Mouse (Mus musculus): ENCODE data around the gene Gm1979. TPM values are rescaled to one million over a fixed set of nuclear protein-coding genes. Genes with fewer than 3 reads are reported as not detected.

Gm1979 gene
- polyA plus RNA-seq, 1 experiment from 2014 or later: not detected

Other genes starting within 250 kb of the Gm1979 start
- gene Actr3b, start 244.8 kb downstream of the Gm1979 start, polyA plus RNA-seq (2015; fragmentation: Nextera tagmentation; extraction: Ambion mirVana): 3.3 and 4.2 TPM in 2 replicates
- 0.19 TPM in 1 of 2 replicates, not detected in the other for gene Gm21663, start 62.4 kb downstream of the Gm1979 start, polyA plus RNA-seq (2015; fragmentation: Nextera tagmentation; extraction: Ambion mirVana)
- gene Gm21671, start 50.4 kb downstream of the Gm1979 start, polyA plus RNA-seq (2015; fragmentation: Nextera tagmentation; extraction: Ambion mirVana): 0.10 TPM in 1 of 2 replicates, not detected in the other
- 0.14 TPM in 1 of 2 replicates, not detected in the other for gene Gm21680, start 32.1 kb downstream of the Gm1979 start, polyA plus RNA-seq (2015; fragmentation: Nextera tagmentation; extraction: Ambion mirVana)
- 0.12 TPM in 1 of 2 replicates, not detected in the other for gene Gm21698, start 16.1 kb downstream of the Gm1979 start, polyA plus RNA-seq (2015; fragmentation: Nextera tagmentation; extraction: Ambion mirVana)
- 0.09 TPM in 1 of 2 replicates, not detected in the other for gene Gm5862, start 18.1 kb upstream of the Gm1979 start, polyA plus RNA-seq (2015; fragmentation: Nextera tagmentation; extraction: Ambion mirVana)
- 0.14 TPM in 1 of 2 replicates, not detected in the other for gene Speer4a, start 34.8 kb upstream of the Gm1979 start, polyA plus RNA-seq (2015; fragmentation: Nextera tagmentation; extraction: Ambion mirVana)
- gene Gm7347, start 53.8 kb upstream of the Gm1979 start, polyA plus RNA-seq (2015; fragmentation: Nextera tagmentation; extraction: Ambion mirVana): 0.19 TPM in 1 of 2 replicates, not detected in the other
- 0.05 TPM in 1 of 2 replicates, not detected in the other for gene Gm10471, start 84.5 kb upstream of the Gm1979 start, polyA plus RNA-seq (2015; fragmentation: Nextera tagmentation; extraction: Ambion mirVana)
- gene 5031410I06Rik, start 100.6 kb upstream of the Gm1979 start, polyA plus RNA-seq (2015; fragmentation: Nextera tagmentation; extraction: Ambion mirVana): not detected in 2 replicates
- gene Gm10220, start 116.6 kb upstream of the Gm1979 start, polyA plus RNA-seq (2015; fragmentation: Nextera tagmentation; extraction: Ambion mirVana): 0.14 TPM in 1 of 2 replicates, not detected in the other

All from limb, embryonic 15.5 days (tissue).